Mouse (Mus musculus): Measurements from ENCODE around the gene Slc9a9. TPM values are rescaled to one million over a fixed set of nuclear protein-coding genes. Genes with fewer than 3 reads are reported as not detected.

Slc9a9 gene
- polyA plus RNA-seq, 1 experiment: 0.69 TPM

DNA sequence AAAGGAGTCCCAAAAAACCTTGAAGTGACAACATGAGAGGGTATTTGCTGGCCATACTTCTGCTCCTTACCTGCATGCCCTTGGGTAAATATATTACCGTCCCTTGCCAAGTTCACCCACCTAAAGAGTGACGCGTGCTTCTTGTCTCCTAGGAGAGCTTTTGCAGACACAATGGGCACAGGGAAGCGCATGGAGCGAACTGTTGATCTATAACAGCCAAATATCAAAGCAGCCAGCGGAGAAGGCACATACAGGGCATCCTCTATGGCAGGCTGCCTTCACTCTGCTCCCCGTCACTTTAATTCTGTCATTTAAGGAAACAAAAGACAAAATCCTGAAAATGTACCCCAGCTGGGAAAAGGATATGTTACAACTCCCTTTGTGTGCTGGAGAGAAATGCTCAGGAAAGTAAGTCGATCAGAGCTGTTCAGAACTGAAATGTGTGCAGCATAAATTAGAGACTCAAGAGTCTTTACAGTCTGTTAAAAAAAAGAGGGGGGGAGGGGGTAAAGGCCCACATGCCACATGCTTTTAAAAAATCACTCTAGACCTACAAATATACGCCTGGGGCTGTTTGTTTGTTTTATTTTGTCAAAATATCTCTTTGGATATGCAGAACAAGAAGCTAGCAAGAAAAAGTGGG, 594.3 kb downstream of the Slc9a9 start:
- Histone ChIP-seq H3K4me1 (ENCODE audit: control insufficient read depth, insufficient read depth, low read length) (no peaks in the 10 kb centered on the region), H3K4me3 (ENCODE audit: control insufficient read depth, low read depth, low read length) (no peak overlapping the region), H3K27ac (ENCODE audit: control insufficient read depth, insufficient read depth, low read depth, low read length) (no peak overlapping the region), H3K36me3 (ENCODE audit: control insufficient read depth, insufficient read depth, low read length) (no peaks in the 10 kb centered on the region), H3K27me3 (ENCODE audit: control insufficient read depth, insufficient read depth, low read length) (no peaks in the 10 kb centered on the region)
- TF ChIP-seq POLR2A (IDR thresholded peaks at IDR 0.05; ENCODE audit: control insufficient read depth, low read depth, low read length) (no peak), CTCF (IDR thresholded peaks at IDR 0.05; ENCODE audit: control insufficient read depth, insufficient read depth, insufficient replicate concordance, low read depth, low read length) (no peak)

DNA sequence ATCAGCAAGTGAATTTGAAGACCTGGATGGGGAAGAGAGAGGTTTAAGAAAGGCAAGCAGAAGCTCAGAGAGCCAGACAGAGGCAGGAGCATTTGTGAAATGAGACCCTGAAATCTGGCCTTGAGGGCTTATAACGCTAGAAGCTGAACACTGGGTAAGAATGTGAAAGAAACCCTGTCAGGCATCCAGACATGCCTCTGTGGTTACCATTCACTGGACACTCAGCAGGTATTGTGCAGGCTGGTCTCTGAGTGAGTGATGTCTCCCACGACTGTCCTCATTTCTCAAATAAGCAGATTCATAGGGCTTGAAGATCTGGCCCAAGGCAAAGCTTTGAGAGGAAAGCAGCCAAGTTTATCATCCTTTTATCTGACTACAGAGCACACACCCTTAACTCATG, 596.5 kb downstream of the Slc9a9 start:
- Histone ChIP-seq H3K27ac (ENCODE audit: control insufficient read depth, insufficient read depth, low read depth, low read length) (no peak overlapping the region), H3K4me1 (ENCODE audit: control insufficient read depth, insufficient read depth, low read length) (no peaks in the 10 kb centered on the region), H3K36me3 (ENCODE audit: control insufficient read depth, insufficient read depth, low read length) (no peaks in the 10 kb centered on the region), H3K4me3 (ENCODE audit: control insufficient read depth, low read depth, low read length) (no peak overlapping the region), H3K27me3 (ENCODE audit: control insufficient read depth, insufficient read depth, low read length) (no peaks in the 10 kb centered on the region)
- TF ChIP-seq POLR2A (IDR thresholded peaks at IDR 0.05; ENCODE audit: control insufficient read depth, low read depth, low read length): no peak
- no peak for TF ChIP-seq CTCF (IDR thresholded peaks at IDR 0.05; ENCODE audit: control insufficient read depth, insufficient read depth, insufficient replicate concordance, low read depth, low read length)

DNA sequence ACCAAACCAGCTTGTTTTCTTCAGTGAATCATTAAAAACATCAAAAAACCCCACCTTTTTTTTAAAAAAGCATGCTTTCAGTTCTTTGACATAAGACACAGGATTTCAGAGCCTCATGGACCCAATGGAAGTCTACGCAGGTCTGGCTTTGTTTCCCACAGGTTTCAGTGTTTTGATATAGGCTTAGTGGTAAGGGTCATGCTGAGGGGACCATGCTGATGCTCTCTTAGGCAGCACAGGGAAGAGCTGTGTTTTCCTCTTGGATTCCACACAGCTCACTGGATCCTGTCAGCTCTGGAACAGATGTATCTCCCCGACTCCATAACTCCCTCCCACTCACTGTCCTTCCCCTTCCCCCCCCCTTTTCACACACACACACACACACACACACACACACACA, 597.2 kb downstream of the Slc9a9 start:
- no peaks in the 10 kb centered on the region for H3K4me1 ChIP-seq (ENCODE audit: control insufficient read depth, insufficient read depth, low read length)
- no peak overlapping the region for H3K27ac ChIP-seq (ENCODE audit: control insufficient read depth, insufficient read depth, low read depth, low read length)
- H3K27me3 ChIP-seq (ENCODE audit: control insufficient read depth, insufficient read depth, low read length): no peaks in the 10 kb centered on the region
- H3K4me3 ChIP-seq (ENCODE audit: control insufficient read depth, low read depth, low read length): no peak overlapping the region
- H3K36me3 ChIP-seq (ENCODE audit: control insufficient read depth, insufficient read depth, low read length): no peaks in the 10 kb centered on the region
- TF ChIP-seq CTCF (IDR thresholded peaks at IDR 0.05; ENCODE audit: control insufficient read depth, insufficient read depth, insufficient replicate concordance, low read depth, low read length) (no peak), POLR2A (IDR thresholded peaks at IDR 0.05; ENCODE audit: control insufficient read depth, low read depth, low read length) (no peak)

DNA sequence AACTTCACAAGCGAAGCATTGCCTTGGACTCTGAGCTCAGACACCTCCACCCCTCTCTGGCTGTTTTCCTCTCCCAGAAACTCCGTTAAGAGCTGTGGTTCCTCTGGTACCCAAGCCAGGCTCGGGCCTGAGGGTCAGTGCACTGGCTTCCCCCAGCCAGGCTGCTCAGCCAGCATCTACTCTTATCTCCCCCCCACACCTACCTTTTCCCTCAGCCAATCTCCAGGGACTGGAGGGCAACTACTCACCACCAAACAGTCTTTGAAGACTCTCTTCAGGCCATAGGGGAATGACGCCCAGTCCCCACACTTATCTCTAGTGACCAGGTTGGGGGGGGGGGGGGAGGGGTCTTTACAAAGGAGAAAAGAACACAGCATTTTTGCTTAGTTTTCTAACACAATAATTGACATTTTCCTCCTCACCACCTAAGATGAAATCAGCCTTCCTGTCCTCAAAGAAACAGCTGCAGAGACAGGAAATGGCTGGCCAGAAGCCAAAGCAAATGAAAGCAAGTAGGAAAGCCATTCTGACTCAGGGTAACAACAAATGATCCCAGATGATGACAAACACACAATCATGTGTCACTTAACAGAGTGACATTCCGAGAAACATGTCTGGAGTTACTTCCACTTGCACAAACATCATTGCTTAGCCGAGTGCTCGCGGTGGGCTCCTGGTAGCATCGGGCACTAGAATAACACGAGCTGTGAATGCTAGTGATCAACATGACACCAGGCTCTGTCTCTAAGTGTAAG, 610.1 kb downstream of the Slc9a9 start:
- TF ChIP-seq POLR2A (IDR thresholded peaks at IDR 0.05; ENCODE audit: control insufficient read depth, low read depth, low read length): no peak
- no peak for TF ChIP-seq CTCF (IDR thresholded peaks at IDR 0.05; ENCODE audit: control insufficient read depth, insufficient read depth, insufficient replicate concordance, low read depth, low read length)
- Histone ChIP-seq H3K27me3 (ENCODE audit: control insufficient read depth, insufficient read depth, low read length) (no peaks in the 10 kb centered on the region), H3K36me3 (ENCODE audit: control insufficient read depth, insufficient read depth, low read length) (no peaks in the 10 kb centered on the region), H3K27ac (ENCODE audit: control insufficient read depth, insufficient read depth, low read depth, low read length) (no peak overlapping the region), H3K4me3 (ENCODE audit: control insufficient read depth, low read depth, low read length) (no peak overlapping the region), H3K4me1 (ENCODE audit: control insufficient read depth, insufficient read depth, low read length) (no peaks in the 10 kb centered on the region)

Other genes with a start within 250 kb of the Slc9a9 start
- gene 1190002N15Rik, start 131.8 kb upstream of the Slc9a9 start, polyA plus RNA-seq (2012; rRNA removed): 1.1 and 1.4 TPM in 2 replicates